Mouse (Mus musculus): ENCODE data around the gene Cd33.

GRCm38 (mm10) chr7:43553153-43553552 is 8.9 kb upstream of the Cd33 start:
- no peak for TF ChIP-seq SIN3A (IDR thresholded peaks at IDR 0.05; ENCODE audit: low read length)
- no peak for TF ChIP-seq MAZ (IDR thresholded peaks at IDR 0.05; ENCODE audit: low read depth, low read length)
